Mouse (Mus musculus): ENCODE results near the gene Arfgef3. TPM values are rescaled to one million over a fixed set of nuclear protein-coding genes. Genes with fewer than 3 reads are reported as not detected.
A peak's percentile ranks its signal among the peaks of the same experiment; 100 is the strongest.
"Not testable (repeated sequence)": the region's sequence is repeated elsewhere in the genome, so short reads cannot be mapped to it uniquely, and the experiment has no call there.

Gene Arfgef3
- polyA plus RNA-seq, 1 experiment from 2014 or later, result 0.05 TPM

DNA sequence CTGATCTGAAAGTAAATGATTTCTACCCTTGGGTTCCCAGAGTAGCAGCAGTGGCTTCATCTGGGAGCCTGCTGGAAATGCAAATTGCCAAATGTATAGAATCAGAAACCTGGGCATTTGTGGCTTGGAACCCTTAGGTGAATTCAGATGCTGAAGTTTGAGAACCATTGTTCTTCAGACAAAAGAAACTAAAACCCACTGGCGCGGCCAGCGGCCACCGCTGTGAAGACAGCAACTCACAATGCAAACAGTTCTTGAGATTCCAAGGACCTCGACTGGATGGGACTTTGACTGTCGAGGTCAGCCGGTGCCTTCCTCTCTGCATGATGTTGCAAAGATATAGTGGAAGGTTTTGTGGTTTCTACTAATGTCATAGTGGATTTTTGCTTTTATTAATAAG, 159.6 kb downstream of the Arfgef3 start:
- H3K4me2 ChIP-seq (ENCODE audit: low read depth, low read length), result no peak overlapping the region
- H3K4me1 ChIP-seq (ENCODE audit: control insufficient read depth, low read depth, low read length), result no peaks in the 10 kb centered on the region
- no peaks in the 10 kb centered on the region for H3K36me3 ChIP-seq (ENCODE audit: control insufficient read depth, insufficient read depth)
- H3K9me3 ChIP-seq (replicated peaks; ENCODE audit: control insufficient read depth, low read length), result no peaks in the 10 kb centered on the region
- H3K4me3 ChIP-seq (ENCODE audit: low read depth, low read length), result no peak overlapping the region
- H3K27ac ChIP-seq (ENCODE audit: low read length), result no peak overlapping the region
- 44% methylated on average over 7 of the region's 7 CpGs for WGBS (ENCODE audit: insufficient replicate concordance)
- no peaks in the 10 kb centered on the region for H3K27me3 ChIP-seq (ENCODE audit: control insufficient read depth, insufficient read depth, low read depth, low read length)
- H3K9ac ChIP-seq (ENCODE audit: low read depth, low read length), result no peak overlapping the region
- ATAC-seq (ENCODE audit: low read depth), result no peak

DNA sequence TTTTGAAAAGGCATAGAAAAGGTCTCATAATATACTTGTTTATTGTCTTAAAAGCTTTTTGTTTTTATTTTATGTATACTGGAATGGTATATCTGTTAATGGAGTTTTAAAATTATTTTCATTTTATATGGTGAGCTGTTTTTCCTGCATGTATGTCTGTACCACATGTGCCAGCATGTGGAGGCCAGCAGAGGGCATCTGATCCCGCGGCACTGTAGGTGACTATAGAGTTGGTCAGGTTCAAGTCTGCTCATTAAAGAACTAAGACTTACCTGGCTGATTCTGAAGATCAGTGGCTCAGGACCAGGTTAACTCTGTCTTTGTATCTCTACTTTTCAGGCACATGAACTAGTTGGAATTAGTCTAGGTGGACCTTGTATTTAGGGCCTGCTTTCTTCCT, 171.2 kb downstream of the Arfgef3 start:
- Histone ChIP-seq H3K36me3 (ENCODE audit: control insufficient read depth, insufficient read depth) (no peaks in the 10 kb centered on the region), H3K27ac (ENCODE audit: low read length) (no peak overlapping the region), H3K9ac (ENCODE audit: low read depth, low read length) (no peak overlapping the region), H3K4me3 (ENCODE audit: low read depth, low read length) (no peak overlapping the region), H3K27me3 (ENCODE audit: control insufficient read depth, insufficient read depth, low read depth, low read length) (no peaks in the 10 kb centered on the region), H3K4me2 (ENCODE audit: low read depth, low read length) (no peak overlapping the region), H3K4me1 (ENCODE audit: control insufficient read depth, low read depth, low read length) (no peaks in the 10 kb centered on the region), H3K9me3 (replicated peaks; ENCODE audit: control insufficient read depth, low read length) (no peaks in the 10 kb centered on the region)
- WGBS (ENCODE audit: insufficient replicate concordance), result 61% methylated on average over 2 of the region's 2 CpGs
- no peak for ATAC-seq (ENCODE audit: low read depth)

DNA sequence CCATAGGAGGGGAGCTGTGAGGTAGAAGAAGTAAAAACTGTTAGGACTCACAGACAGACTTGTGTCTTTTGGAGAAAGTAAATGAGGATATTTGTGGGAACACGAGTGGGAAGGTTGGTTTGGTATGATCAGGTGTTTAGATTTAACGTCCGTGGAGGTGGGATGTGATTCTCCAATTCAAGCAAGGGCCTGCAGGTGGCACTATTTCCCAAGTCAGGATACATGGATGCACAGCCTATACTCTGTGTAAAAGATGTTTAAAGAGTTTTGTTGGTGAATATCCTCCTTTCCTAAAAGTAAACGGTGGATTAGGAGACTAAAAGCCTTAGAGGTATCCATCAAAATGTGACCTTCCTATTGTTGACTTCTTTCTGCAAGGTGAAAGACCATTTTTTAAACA, 180.8 kb downstream of the Arfgef3 start:
- no peak overlapping the region for H3K27ac ChIP-seq (ENCODE audit: low read length)
- H3K36me3 ChIP-seq (ENCODE audit: control insufficient read depth, insufficient read depth), result no peaks in the 10 kb centered on the region
- no peaks in the 10 kb centered on the region for H3K4me1 ChIP-seq (ENCODE audit: control insufficient read depth, low read depth, low read length)
- ATAC-seq (ENCODE audit: low read depth), result no peak
- H3K9ac ChIP-seq (ENCODE audit: low read depth, low read length), result no peak overlapping the region
- no peak overlapping the region for H3K4me3 ChIP-seq (ENCODE audit: low read depth, low read length)
- H3K4me2 ChIP-seq (ENCODE audit: low read depth, low read length), result no peak overlapping the region
- H3K9me3 ChIP-seq (replicated peaks; ENCODE audit: control insufficient read depth, low read length), result no peaks in the 10 kb centered on the region
- 3% methylated on average over 4 of the region's 4 CpGs for WGBS (ENCODE audit: insufficient replicate concordance)
- H3K27me3 ChIP-seq (ENCODE audit: control insufficient read depth, insufficient read depth, low read depth, low read length), result no peaks in the 10 kb centered on the region

DNA sequence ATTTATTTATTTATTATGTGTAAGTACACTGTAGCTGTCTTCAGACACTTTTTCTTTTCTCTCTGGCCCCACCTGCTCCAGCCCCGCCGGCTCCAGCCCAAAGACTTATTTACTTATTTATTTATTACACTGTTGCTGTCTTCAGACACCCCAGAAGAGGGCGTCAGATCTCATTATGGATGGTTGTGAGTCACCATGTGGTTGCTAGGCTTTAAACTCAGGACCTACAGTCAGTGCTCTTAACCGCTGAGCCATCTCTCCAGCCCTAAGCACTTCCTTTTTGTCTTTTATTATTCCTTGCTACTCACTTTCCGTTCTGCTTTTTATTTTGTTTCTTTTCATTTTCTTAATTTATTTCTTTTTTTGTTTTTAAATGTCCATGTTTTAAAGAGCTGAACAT, 182.3 kb downstream of the Arfgef3 start:
- H3K27ac ChIP-seq (ENCODE audit: low read length), result no peak overlapping the region
- no peak overlapping the region for H3K4me3 ChIP-seq (ENCODE audit: low read depth, low read length)
- ATAC-seq (ENCODE audit: low read depth), result no peak
- H3K4me1 ChIP-seq (ENCODE audit: control insufficient read depth, low read depth, low read length), result no peaks in the 10 kb centered on the region
- H3K36me3 ChIP-seq (ENCODE audit: control insufficient read depth, insufficient read depth), result no peaks in the 10 kb centered on the region
- no peaks in the 10 kb centered on the region for H3K27me3 ChIP-seq (ENCODE audit: control insufficient read depth, insufficient read depth, low read depth, low read length)
- WGBS (ENCODE audit: insufficient replicate concordance), result 36% methylated on average over 5 of the region's 5 CpGs
- H3K4me2 ChIP-seq (ENCODE audit: low read depth, low read length), result no peak overlapping the region
- H3K9me3 ChIP-seq (replicated peaks; ENCODE audit: control insufficient read depth, low read length), result no peaks in the 10 kb centered on the region
- no peak overlapping the region for H3K9ac ChIP-seq (ENCODE audit: low read depth, low read length)

DNA sequence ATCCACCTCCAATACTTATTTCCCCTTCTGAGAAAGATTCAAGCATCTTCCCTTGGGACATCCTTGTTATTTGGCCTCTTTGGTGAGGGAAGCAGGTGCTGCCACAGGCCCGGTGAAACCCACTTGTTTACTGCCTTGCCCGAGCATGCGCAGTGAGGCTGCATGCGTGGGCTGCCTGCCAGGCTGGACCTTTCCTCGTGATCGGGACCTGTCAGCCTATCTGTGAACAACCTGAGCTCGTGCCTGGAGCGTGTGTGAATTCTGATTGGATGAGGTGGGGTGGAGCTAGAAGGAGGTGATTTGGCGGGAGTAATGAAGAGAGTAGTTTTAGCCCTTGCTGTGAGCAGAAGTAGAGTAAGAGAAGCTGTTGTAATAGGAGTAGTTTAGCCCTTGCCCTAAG, 184.7 kb downstream of the Arfgef3 start:
- not testable (repeated sequence) for ATAC-seq (ENCODE audit: low read depth)

DNA sequence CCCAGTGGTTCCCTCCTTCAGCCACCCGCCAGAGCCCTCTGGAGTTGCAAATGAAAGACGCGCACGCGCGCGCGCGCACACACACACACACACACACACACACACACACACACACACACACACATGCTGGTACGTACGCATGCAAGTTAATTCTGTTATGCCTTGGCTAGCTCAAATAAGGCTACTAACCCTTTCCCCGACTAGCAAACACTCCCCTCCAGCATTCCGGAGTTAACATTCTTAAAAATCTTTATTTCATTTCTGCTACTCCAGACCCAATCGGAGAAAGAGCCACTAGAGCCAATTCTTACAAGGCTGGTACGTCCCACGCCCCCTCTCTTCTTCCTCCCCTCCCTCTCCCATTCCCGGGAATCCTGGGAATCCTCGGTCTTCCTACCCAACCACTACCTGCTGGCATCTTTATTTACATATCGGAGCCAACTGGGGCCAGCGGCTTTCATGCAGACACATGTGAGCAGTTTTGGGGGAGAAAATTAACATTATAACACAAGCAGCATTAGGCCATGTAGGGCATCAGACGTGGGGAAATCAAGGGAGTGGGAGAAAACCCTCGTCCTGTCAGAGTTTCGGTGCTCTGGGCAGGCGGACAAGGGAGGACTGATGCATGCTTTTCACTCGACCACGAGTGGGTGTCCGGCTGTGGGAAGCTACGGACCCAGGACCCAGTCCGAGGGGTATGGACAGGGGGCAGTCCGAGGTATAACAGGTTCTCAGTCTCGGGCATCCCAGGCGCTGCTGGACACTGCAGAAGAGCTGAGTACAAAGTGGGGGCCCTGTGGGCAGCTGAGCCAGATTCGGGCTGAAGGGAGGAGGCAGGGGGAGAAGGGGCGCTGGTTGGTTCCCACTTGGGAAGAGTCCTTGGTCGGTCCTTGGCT, 194.2 kb downstream of the Arfgef3 start:
- H3K36me3 ChIP-seq (ENCODE audit: control insufficient read depth, insufficient read depth), result no peaks in the 10 kb centered on the region
- no peaks in the 10 kb centered on the region for H3K4me1 ChIP-seq (ENCODE audit: control insufficient read depth, low read depth, low read length)
- peak overlapping the region; percentile 45 for H3K4me2 ChIP-seq (ENCODE audit: low read depth, low read length)
- 8% methylated on average over 35 of the region's 35 CpGs for WGBS (ENCODE audit: insufficient replicate concordance)
- H3K4me3 ChIP-seq (ENCODE audit: low read depth, low read length), result peak overlapping the region; percentile 27; the same call in 1 of the 2 replicates
- no peak overlapping the region for H3K27ac ChIP-seq (ENCODE audit: low read length)
- H3K27me3 ChIP-seq (ENCODE audit: control insufficient read depth, insufficient read depth, low read depth, low read length), result no peaks in the 10 kb centered on the region
- H3K9ac ChIP-seq (ENCODE audit: low read depth, low read length), result no peak overlapping the region
- no peak for ATAC-seq (ENCODE audit: low read depth)
- no peaks in the 10 kb centered on the region for H3K9me3 ChIP-seq (replicated peaks; ENCODE audit: control insufficient read depth, low read length)

More for the DNA sequence above, 184.7 kb downstream of the Arfgef3 start:
- not testable (repeated sequence) for H3K27ac ChIP-seq (ENCODE audit: low read length); H3K4me2 ChIP-seq (ENCODE audit: low read depth, low read length); H3K4me1 ChIP-seq (ENCODE audit: control insufficient read depth, low read depth, low read length); H3K36me3 ChIP-seq (ENCODE audit: control insufficient read depth, insufficient read depth); H3K27me3 ChIP-seq (ENCODE audit: control insufficient read depth, insufficient read depth, low read depth, low read length); H3K9ac ChIP-seq (ENCODE audit: low read depth, low read length); H3K4me3 ChIP-seq (ENCODE audit: low read depth, low read length); H3K9me3 ChIP-seq (replicated peaks; ENCODE audit: control insufficient read depth, low read length)
- 69% methylated on average over 9 of the region's 9 CpGs for WGBS (ENCODE audit: insufficient replicate concordance)

DNA sequence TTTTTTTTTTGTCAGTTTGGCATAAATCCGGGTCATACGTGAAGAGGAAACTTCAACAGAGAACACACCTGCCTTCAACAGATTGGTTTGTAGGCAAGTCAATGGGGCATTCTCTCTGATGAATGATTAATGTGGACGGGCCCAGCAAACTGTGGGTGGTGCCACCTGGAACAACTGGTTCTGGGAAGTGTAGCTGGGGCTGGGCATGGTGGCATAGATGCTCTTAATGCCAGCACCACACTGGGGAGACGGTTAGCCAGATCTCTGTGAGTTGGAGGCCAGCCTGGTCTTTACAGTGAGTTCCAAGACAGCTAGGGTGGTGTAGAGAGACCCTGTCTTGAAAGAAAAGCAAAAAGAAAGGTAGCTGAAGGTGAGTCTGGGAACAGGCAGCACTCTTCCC, 196.4 kb downstream of the Arfgef3 start:
- H3K27me3 ChIP-seq (ENCODE audit: control insufficient read depth, insufficient read depth, low read depth, low read length), result no peaks in the 10 kb centered on the region
- WGBS (ENCODE audit: insufficient replicate concordance), result 53% methylated on average over 4 of the region's 4 CpGs
- H3K27ac ChIP-seq (ENCODE audit: low read length), result no peak overlapping the region
- ATAC-seq (ENCODE audit: low read depth), result no peak
- H3K4me1 ChIP-seq (ENCODE audit: control insufficient read depth, low read depth, low read length), result no peaks in the 10 kb centered on the region
- no peaks in the 10 kb centered on the region for H3K36me3 ChIP-seq (ENCODE audit: control insufficient read depth, insufficient read depth)
- H3K4me3 ChIP-seq (ENCODE audit: low read depth, low read length), result no peak overlapping the region
- H3K9me3 ChIP-seq (replicated peaks; ENCODE audit: control insufficient read depth, low read length), result no peaks in the 10 kb centered on the region
- H3K4me2 ChIP-seq (ENCODE audit: low read depth, low read length), result no peak overlapping the region
- H3K9ac ChIP-seq (ENCODE audit: low read depth, low read length), result no peak overlapping the region

DNA sequence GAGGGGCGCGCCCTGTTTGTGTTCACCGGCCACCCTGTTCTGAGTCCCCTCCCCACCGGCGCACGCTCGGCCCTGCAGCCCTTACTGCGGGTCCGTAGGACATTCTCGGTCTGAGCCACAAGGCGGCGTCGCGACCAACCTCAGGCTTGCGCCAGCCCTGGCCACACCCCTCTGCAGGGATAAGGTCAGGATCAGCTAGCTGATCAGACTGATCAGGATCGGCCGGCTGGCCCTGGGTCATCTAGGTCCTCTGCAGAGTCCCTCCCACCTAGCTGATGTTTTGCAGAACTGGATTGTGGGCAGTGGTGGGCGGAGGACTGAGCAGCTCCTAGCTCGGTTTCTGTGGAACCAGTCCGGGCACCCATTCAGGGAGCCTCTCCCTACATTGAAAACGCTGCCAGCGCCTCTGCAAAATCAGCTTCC, 197.9 kb downstream of the Arfgef3 start, which contains the start of gene Hebp2:
Hebp2 (minus strand) TSS at position 264 of the 423 bp plus-strand sequence.
- Histone ChIP-seq H3K4me1 (ENCODE audit: control insufficient read depth, low read depth, low read length) (no peaks in the 10 kb centered on the region), H3K36me3 (ENCODE audit: control insufficient read depth, insufficient read depth) (no peaks in the 10 kb centered on the region), H3K4me2 (ENCODE audit: low read depth, low read length) (peak within 1 kb of the TSS; percentile 65), H3K27ac (ENCODE audit: low read length) (no peak within 1 kb of the TSS), H3K27me3 (ENCODE audit: control insufficient read depth, insufficient read depth, low read depth, low read length) (no peaks in the 10 kb centered on the region), H3K9me3 (replicated peaks; ENCODE audit: control insufficient read depth, low read length) (no peaks in the 10 kb centered on the region), H3K9ac (ENCODE audit: low read depth, low read length) (peak within 1 kb of the TSS; percentile 34), H3K4me3 (ENCODE audit: low read depth, low read length) (peak within 1 kb of the TSS; percentile 51)
- under 1% methylated on average over 22 of the region's 22 CpGs for WGBS (ENCODE audit: insufficient replicate concordance)
- ATAC-seq (ENCODE audit: low read depth), result peak; percentile 90

DNA sequence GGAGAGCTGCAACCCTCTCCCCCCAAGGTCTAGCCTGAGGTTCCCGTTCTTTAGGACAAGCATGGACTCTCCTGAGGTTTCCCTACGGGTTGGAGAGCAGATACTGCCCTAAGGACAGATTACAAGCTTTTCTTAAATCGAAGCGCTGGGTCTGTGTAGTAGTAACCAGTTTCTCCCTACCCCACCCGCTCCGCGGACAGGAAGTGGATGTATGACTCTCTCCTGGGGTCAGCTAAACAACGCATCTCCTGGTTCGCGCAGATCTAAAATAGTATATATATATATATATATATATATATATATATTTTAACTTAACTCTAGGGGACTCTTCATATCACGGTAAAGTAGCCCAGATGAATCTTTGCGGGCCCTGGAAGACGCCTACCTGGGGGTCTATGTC, 198.4 kb downstream of the Arfgef3 start:
- no peak for ATAC-seq (ENCODE audit: low read depth)
- WGBS (ENCODE audit: insufficient replicate concordance), result 7% methylated on average over 13 of the region's 13 CpGs
- peak overlapping the region; percentile 34 for H3K9ac ChIP-seq (ENCODE audit: low read depth, low read length)

More for the DNA sequence above, 198.4 kb downstream of the Arfgef3 start:
- H3K4me3 ChIP-seq (ENCODE audit: low read depth, low read length), result peak overlapping the region; percentile 51
- H3K4me1 ChIP-seq (ENCODE audit: control insufficient read depth, low read depth, low read length), result no peaks in the 10 kb centered on the region
- no peaks in the 10 kb centered on the region for H3K27me3 ChIP-seq (ENCODE audit: control insufficient read depth, insufficient read depth, low read depth, low read length)
- H3K27ac ChIP-seq (ENCODE audit: low read length), result no peak overlapping the region
- peak overlapping the region; percentile 65 for H3K4me2 ChIP-seq (ENCODE audit: low read depth, low read length)
- no peaks in the 10 kb centered on the region for H3K36me3 ChIP-seq (ENCODE audit: control insufficient read depth, insufficient read depth)
- no peaks in the 10 kb centered on the region for H3K9me3 ChIP-seq (replicated peaks; ENCODE audit: control insufficient read depth, low read length)
